Mouse (Mus musculus): Measurements from ENCODE around the gene Gmppa. TPM values are rescaled to one million over a fixed set of nuclear protein-coding genes. Genes with fewer than 3 reads are reported as not detected.

Gene Gmppa
- 93.4 TPM for polyA plus RNA-seq (2017; shearing (Covaris generic))

DNA sequence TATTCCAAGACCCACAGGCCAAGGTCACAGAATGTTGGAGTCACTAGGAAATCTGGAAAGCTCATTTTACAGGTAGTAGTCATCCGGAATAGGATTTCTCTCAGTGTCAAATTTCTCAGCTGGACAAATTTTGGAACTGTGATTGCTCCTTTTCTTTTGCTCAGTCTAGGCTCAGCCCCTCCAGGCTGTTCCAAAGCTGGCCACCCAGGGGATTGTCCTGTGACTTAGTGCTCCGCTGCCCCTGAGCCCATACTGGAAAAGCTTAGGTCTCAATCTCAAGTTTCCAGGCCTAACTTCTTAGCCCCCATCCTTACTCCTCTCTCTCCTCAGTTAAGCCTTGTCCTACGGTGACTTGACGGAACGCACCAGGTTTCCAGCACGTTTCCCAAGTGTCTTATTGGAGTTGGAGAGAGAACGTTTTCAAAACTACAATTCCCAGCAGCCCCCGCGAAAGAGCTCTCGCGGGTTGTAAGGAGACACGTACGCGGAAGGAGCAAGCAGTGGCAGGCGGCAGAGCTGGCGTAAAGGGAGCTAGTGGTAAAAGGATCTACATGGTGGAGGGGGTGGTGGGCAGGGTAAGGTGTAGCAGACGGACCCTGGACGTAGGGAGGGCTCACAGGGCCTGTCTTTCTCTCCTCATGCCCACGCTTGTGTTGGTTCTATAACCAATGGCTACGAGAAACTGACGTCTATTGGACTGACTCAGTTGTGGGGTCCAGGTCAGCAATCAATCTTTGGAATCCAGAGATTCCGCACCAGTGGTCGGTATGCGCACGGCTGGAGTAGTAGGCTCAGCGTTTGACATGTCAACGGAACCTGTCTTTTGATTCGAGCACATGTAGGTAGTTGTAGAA, at the start of gene Gmppa:
Gene Gmppa, plus strand, starts transcription at position 456 of the 854 bp plus-strand sequence.

DNA sequence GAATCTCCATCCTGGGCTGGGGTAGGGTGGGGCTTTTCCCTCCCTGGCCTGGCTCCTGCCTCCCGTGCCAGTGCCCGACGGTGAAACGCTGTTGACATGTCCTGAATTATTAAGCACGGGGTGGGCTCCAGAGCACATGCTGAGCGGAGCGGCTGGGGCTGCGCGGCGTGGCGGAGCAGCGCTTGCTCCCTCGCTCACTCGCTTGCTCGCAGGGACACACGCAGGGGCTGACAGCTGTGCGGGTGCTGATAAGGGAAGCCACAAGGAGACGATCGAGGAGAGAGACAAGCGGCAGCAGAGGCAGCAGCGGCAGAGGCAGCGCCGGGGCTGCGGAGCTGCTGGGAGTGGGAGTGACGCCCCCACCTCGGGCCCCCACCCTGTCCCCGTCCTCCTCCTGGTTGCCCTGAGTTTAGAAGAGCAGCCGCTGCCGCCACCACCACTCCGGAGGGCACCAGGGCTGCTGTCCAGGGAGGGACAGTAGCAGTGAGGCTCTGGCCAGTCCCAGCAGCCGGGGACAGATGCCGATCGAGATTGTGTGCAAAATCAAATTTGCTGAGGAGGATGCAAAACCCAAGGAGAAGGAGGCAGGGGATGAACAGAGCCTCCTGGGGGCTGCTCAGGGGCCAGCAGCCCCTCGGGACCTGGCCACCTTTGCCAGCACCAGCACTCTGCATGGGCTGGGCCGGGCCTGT, 14.7 kb downstream of the Gmppa start, which contains the start of gene Asic4:
Gene Asic4, plus strand, starts transcription at position 123 of the 692 bp plus-strand sequence.

DNA sequence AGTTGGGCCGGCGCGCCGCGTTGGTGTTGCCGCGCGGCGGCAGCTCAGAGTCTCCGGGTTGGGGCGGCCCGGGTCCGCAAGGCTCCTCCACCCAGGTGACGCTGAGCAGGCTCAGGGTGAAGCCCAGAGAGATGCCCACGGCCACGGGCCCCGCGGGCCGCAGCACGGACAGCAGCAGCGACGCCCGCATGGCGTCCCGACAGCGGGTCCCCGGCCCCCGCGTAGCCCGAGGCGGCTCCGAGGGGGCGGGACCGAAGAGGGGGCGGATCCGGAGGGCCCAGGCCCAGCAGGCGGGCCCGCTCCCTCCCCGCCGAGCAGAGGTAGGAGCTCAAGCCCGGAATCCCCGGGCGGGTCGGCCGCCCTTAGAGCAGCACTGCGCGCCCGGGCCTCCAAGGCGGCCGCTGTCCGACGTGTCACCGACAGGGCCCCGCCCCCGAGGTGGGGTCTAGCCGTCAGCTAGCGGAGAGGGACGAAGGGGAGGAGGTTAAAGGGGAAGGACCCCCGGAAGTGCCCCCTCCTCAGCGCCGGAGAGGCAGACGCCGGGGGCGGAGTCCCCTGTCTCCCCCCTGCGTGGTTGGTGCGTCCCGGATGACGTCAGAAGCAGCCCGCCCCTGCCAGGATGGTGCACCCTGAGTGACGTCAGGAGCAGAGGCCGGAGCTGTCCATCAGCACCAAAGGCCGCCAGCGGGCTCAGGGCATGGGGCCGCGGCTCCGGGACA, 43.3 kb downstream of the Gmppa start, which contains the start of the genes Chpf and Tmem198:
Gene Chpf, minus strand, starts transcription at position 392 of the 719 bp plus-strand sequence.
Gene Tmem198, plus strand, starts transcription at position 617 of the 719 bp plus-strand sequence.

Other genes with a start within 250 kb of the Gmppa start
- 55.8 TPM for gene Ankzf1, start 243.8 kb upstream of the Gmppa start, polyA plus RNA-seq (2017; shearing (Covaris generic))
- gene Atg9a, start 243.7 kb upstream of the Gmppa start, polyA plus RNA-seq (2017; shearing (Covaris generic)): 27.1 TPM
- gene Glb1l, start 225.1 kb upstream of the Gmppa start, polyA plus RNA-seq (2017; shearing (Covaris generic)): 18.8 TPM
- gene Stk16, start 225.1 kb upstream of the Gmppa start, polyA plus RNA-seq (2017; shearing (Covaris generic)): 104 TPM
- gene Tuba4a, start 216.1 kb upstream of the Gmppa start, polyA plus RNA-seq (2017; shearing (Covaris generic)): 331 TPM
- gene A630095N17Rik, start 203.8 kb upstream of the Gmppa start, polyA plus RNA-seq (2017; shearing (Covaris generic)): not detected
- 39.6 TPM for gene Dnajb2, start 199.5 kb upstream of the Gmppa start, polyA plus RNA-seq (2017; shearing (Covaris generic))
- gene Ptprn, start 171.4 kb upstream of the Gmppa start, polyA plus RNA-seq (2017; shearing (Covaris generic)): not detected
- gene Resp18, start 157.5 kb upstream of the Gmppa start, polyA plus RNA-seq (2017; shearing (Covaris generic)): not detected
- gene Dnpep, start 117.9 kb upstream of the Gmppa start, polyA plus RNA-seq (2017; shearing (Covaris generic)): 90.7 TPM
- gene Des, start 75.6 kb upstream of the Gmppa start, polyA plus RNA-seq (2017; shearing (Covaris generic)): 0.22 TPM
- gene Speg, start 60.6 kb upstream of the Gmppa start, polyA plus RNA-seq (2017; shearing (Covaris generic)): 0.93 TPM
- not detected for gene Asic4, start 14.5 kb downstream of the Gmppa start, polyA plus RNA-seq (2017; shearing (Covaris generic))
- gene Chpf, start 43.4 kb downstream of the Gmppa start, polyA plus RNA-seq (2017; shearing (Covaris generic)): 10.9 TPM
- gene Tmem198, start 43.6 kb downstream of the Gmppa start, polyA plus RNA-seq (2017; shearing (Covaris generic)): 0.49 TPM
- gene Obsl1, start 70.5 kb downstream of the Gmppa start, polyA plus RNA-seq (2017; shearing (Covaris generic)): not detected
- not detected for gene Inha, start 71.1 kb downstream of the Gmppa start, polyA plus RNA-seq (2017; shearing (Covaris generic))
- 28.2 TPM for gene Stk11ip, start 85.6 kb downstream of the Gmppa start, polyA plus RNA-seq (2017; shearing (Covaris generic))
- 0.04 TPM for gene Slc4a3, start 110.3 kb downstream of the Gmppa start, polyA plus RNA-seq (2017; shearing (Covaris generic))

Data from inflammation-experienced regulatory T-cells, adult 16 weeks (primary cell).